Mouse (Mus musculus): Measurements from ENCODE around the gene Chst12. TPM values are rescaled to one million over a fixed set of nuclear protein-coding genes. Genes with fewer than 3 reads are reported as not detected.
"Not testable (repeated sequence)": the region's sequence is repeated elsewhere in the genome, so short reads cannot be mapped to it uniquely, and the experiment has no call there.

The Chst12 gene
- 8.9 and 10.4 TPM in 2 replicates for polyA plus RNA-seq (2015; fragmentation: Nextera tagmentation; extraction: Ambion mirVana)

DNA sequence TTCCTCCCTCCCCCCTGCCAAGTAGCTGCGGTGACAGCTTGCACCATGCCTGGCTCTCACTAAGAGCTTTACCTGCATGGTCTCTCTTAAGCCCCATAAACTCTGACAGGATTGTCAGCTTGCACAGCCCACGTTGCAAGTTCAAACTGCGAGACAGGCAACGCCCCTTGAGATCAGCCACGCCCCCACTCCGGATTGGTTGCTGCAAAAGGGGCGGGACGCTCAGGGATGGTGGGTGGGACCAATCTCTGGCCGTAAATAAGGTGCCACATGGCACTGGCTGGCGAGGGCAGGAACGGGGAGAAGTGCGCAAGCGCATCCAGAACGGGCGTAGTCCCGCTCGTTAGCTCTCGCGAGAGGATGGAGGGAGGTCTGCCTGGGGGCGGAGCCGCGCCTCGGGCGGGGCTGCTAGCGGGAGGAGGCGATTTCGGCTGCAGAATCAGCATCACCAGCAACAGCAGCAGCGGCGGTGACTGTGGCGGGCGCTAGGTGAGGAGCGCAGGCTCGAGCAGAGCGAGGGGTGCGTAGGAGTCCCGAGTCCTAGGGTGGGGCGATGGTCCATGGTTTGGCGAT lies at the start of gene Chst12:
TSS of gene Chst12 (plus strand) at position 343 of the 573 bp plus-strand sequence.
- Histone ChIP-seq H3K27me3 (no peaks in the 10 kb centered on the region), H3K4me2 (peak within 1 kb of the TSS; percentile 84), H3K36me3 (replicated peaks) (no peaks in the 10 kb centered on the region), H3K4me3 (replicated peaks) (peak within 1 kb of the TSS; percentile 61), H3K9ac (peak within 1 kb of the TSS; percentile 44), H3K27ac (replicated peaks) (peak within 1 kb of the TSS; percentile 70), H3K9me3 (replicated peaks) (no peaks in the 10 kb centered on the region), H3K4me1 (replicated peaks) (peaks cover 90% of the 10 kb centered on the region)
- WGBS (ENCODE audit: insufficient replicate concordance) = 0% methylated on average over 38 of the region's 38 CpGs
- ATAC-seq (ENCODE audit: insufficient read depth) = peak; percentile 90

DNA sequence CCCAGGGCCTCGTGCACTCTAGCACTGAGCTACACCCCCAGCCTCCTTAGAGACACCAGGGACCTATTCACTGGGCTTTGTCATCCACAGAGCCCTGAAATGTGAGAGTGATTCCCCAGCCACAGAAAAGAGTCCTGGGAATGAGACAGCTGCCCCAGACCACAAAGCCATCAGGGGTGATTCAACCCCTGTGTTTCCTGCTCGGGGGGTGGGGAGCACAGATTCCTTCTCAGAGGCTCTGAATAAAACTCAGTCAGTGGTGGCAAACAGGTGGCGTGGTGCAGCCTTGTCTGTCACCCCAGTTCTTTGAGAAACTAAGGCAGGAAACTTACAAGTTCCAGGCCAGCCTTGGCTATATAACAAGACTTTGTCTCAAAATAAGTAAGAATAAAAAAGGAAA lies 43.9 kb upstream of the Chst12 start:
- Histone ChIP-seq H3K36me3 (replicated peaks) (no peaks in the 10 kb centered on the region), H3K4me1 (replicated peaks) (no peaks in the 10 kb centered on the region), H3K27ac (replicated peaks) (no peak overlapping the region), H3K9me3 (replicated peaks) (0 out of 2 replicates have a peak, but pooled peaks cover 5% of the 10 kb centered on the region), H3K9ac (no peak overlapping the region), H3K4me2 (no peak overlapping the region), H3K27me3 (no peaks in the 10 kb centered on the region), H3K4me3 (replicated peaks) (no peak overlapping the region)
- 50% methylated on average over 3 of the region's 3 CpGs for WGBS (ENCODE audit: insufficient replicate concordance)
- no peak for ATAC-seq (ENCODE audit: insufficient read depth)

DNA sequence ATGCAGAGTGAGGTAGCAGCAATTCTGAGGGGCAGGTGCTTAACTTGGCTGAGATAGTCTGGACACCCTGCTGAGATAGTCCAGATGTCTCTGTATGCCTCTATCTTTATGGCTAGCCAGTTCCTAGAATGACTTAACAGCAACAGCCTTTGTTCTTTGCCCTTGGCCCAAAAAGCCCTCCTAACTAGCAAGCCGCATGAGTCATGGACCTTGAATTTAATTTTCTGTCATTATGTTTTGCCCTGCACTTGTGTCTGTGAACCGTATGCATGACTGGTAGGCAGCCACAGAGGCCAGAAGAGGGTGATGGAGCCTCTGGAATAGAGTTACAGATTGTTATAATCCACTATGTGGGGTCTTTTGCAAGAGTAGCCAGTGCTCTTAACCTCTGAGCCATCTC lies 42.2 kb upstream of the Chst12 start:
- H3K9me3 ChIP-seq (replicated peaks); ATAC-seq (ENCODE audit: insufficient read depth); H3K4me3 ChIP-seq (replicated peaks); H3K4me2 ChIP-seq; H3K36me3 ChIP-seq (replicated peaks); H3K4me1 ChIP-seq (replicated peaks); H3K9ac ChIP-seq; H3K27ac ChIP-seq (replicated peaks); H3K27me3 ChIP-seq: not testable (repeated sequence)
- WGBS (ENCODE audit: insufficient replicate concordance) = 78% methylated on average over 2 of the region's 2 CpGs

DNA sequence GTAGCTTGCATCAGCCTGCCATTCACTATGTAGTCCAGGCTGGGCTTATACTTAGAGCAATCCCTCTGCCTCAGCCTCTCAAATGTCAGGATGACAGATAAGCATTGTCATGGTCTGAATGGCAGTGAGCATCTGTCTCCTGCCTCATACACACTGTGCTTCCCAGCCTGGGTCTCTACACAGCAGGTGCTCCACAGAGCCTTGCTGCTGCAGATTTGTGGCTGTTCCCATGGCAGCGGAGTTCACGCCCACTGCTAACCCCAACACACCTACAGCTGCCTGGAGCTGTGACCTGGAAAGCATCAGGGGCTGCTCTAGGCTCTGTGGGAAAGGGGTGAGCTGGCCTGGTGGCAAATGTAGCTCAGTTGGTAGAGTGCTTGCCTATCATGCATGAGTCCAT lies 40.4 kb upstream of the Chst12 start:
- no peak overlapping the region for H3K4me3 ChIP-seq (replicated peaks)
- H3K4me1 ChIP-seq (replicated peaks) = no peaks in the 10 kb centered on the region
- 0 out of 2 replicates have a peak, but pooled peaks cover 5% of the 10 kb centered on the region for H3K9me3 ChIP-seq (replicated peaks)
- no peak overlapping the region for H3K4me2 ChIP-seq
- H3K27me3 ChIP-seq = no peaks in the 10 kb centered on the region
- no peak overlapping the region for H3K27ac ChIP-seq (replicated peaks)
- WGBS (ENCODE audit: insufficient replicate concordance) = 73% methylated on average over 2 of the region's 2 CpGs
- H3K9ac ChIP-seq = no peak overlapping the region
- no peaks in the 10 kb centered on the region for H3K36me3 ChIP-seq (replicated peaks)
- ATAC-seq (ENCODE audit: insufficient read depth) = no peak

DNA sequence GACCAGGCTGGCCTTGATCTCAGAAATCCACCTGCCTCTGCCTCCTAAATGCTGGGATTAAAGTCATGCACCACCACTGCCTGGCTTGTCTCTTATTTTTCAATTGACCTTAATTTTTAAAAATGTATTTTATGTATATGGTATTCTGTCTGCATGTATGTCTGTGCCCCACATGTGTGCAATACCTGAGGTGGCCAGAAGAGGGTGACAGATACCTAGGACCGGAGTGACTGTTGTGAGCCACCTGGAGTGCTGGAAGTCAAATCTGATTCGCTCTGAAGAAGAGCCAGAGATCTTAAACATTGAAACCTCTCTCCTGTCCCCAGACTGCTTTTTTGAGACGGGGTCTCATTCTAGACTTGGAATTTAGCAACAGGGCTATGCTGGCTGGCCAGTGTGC lies 33.0 kb upstream of the Chst12 start:
- WGBS (ENCODE audit: insufficient replicate concordance) = 68% methylated on average over 3 of the region's 3 CpGs
- ATAC-seq (ENCODE audit: insufficient read depth) = no peak
- H3K9ac ChIP-seq = no peak overlapping the region

DNA sequence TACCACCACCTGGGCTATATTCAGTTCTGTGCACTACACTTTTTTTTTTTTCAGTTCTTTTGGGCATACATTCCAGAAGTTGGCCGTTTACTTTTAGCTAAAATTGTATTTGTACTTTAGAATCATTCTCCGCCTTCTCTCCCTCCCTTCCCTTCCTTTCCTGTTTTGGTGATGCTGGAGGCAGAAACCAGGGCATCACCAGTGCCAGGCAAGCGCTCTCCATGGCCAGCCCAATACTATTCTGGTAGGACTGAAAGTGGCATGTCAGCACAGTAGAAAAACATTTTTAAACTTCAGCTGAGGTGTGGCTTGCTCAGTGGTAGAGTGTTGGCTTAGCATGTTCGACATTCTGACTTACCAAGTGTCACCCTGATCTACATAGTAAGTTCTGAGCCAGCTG lies 23.9 kb upstream of the Chst12 start:
- H3K4me2 ChIP-seq = no peak overlapping the region
- H3K27me3 ChIP-seq = peaks cover 2% of the 10 kb centered on the region; the same call in 1 of the 2 replicates
- no peak overlapping the region for H3K27ac ChIP-seq (replicated peaks)
- H3K4me1 ChIP-seq (replicated peaks) = no peaks in the 10 kb centered on the region
- WGBS (ENCODE audit: insufficient replicate concordance) = 46% methylated on average over 4 of the region's 4 CpGs
- ATAC-seq (ENCODE audit: insufficient read depth) = no peak
- no peak overlapping the region for H3K9ac ChIP-seq
- H3K4me3 ChIP-seq (replicated peaks) = no peak overlapping the region
- H3K36me3 ChIP-seq (replicated peaks) = no peaks in the 10 kb centered on the region
- H3K9me3 ChIP-seq (replicated peaks) = no peaks in the 10 kb centered on the region

More for the DNA sequence above, 33.0 kb upstream of the Chst12 start:
- H3K27ac ChIP-seq (replicated peaks) = no peak overlapping the region
- H3K27me3 ChIP-seq = no peaks in the 10 kb centered on the region
- H3K36me3 ChIP-seq (replicated peaks) = no peaks in the 10 kb centered on the region
- H3K4me2 ChIP-seq = no peak overlapping the region
- H3K9me3 ChIP-seq (replicated peaks) = no peaks in the 10 kb centered on the region
- H3K4me3 ChIP-seq (replicated peaks) = no peak overlapping the region
- H3K4me1 ChIP-seq (replicated peaks) = no peaks in the 10 kb centered on the region

DNA sequence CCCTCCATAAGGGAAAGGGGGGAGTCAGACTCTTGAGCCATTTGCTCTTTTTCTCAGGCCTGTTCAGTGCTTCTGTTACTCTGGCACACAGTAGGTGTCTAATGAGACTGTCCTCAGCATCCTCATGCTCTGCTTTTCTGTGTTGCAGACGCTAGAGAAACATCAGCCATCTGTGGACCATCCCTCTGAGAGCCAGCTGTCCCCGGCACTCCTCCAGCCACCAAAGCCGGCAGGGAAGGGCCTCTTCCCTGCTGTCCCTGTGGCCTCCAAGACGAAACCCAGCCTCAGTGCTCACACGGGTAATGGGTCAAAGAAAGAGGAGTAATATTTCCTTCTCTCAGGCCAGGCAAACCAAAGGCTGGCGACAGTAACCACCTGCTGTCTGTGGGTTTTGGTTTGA lies 14.2 kb upstream of the Chst12 start:
- ATAC-seq (ENCODE audit: insufficient read depth) = no peak
- H3K27ac ChIP-seq (replicated peaks) = no peak overlapping the region
- H3K36me3 ChIP-seq (replicated peaks) = no peaks in the 10 kb centered on the region
- 61% methylated on average over 6 of the region's 6 CpGs for WGBS (ENCODE audit: insufficient replicate concordance)
- no peaks in the 10 kb centered on the region for H3K9me3 ChIP-seq (replicated peaks)
- H3K4me3 ChIP-seq (replicated peaks) = no peak overlapping the region
- H3K27me3 ChIP-seq = peaks cover 14% of the 10 kb centered on the region
- no peak overlapping the region for H3K9ac ChIP-seq
- no peaks in the 10 kb centered on the region; the same call in 1 of the 2 replicates for H3K4me1 ChIP-seq (replicated peaks)
- H3K4me2 ChIP-seq = no peak overlapping the region

DNA sequence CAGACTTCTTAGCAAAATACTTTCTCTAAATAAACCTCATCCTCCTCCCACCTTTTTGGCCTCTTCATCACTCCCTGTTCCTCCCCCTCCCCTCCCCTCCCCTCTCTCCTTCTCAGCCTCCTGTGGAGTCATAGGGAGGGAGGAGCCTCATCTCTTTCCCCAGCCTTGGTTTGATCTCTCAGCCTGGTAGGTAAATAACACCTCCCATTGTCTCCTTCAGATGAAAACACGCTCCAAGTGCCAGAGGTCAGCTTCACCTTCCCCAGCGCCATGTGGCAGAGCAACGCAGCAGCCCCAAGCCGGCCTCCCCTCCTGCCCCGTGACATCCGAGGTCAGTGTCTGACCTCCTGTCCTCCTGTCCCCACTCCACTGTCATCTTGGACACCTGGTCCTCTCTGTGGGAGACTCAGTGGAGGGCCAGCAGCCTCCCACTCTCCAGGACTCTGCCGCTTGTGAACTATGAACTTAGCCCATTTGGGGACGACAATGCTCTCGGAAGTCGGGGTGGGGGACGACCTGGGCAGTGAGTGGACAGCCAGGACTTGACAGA lies 12.6 kb upstream of the Chst12 start:
- Histone ChIP-seq H3K4me2 (peak overlapping the region; percentile 13; the same call in 1 of the 2 replicates), H3K36me3 (replicated peaks) (no peaks in the 10 kb centered on the region), H3K9ac (no peak overlapping the region), H3K9me3 (replicated peaks) (no peaks in the 10 kb centered on the region), H3K27ac (replicated peaks) (no peak overlapping the region), H3K4me1 (replicated peaks) (no peaks in the 10 kb centered on the region; the same call in 1 of the 2 replicates), H3K27me3 (peaks cover 4% of the 10 kb centered on the region), H3K4me3 (replicated peaks) (no peak overlapping the region)
- WGBS (ENCODE audit: insufficient replicate concordance) = 29% methylated on average over 11 of the region's 11 CpGs
- ATAC-seq (ENCODE audit: insufficient read depth) = no peak

DNA sequence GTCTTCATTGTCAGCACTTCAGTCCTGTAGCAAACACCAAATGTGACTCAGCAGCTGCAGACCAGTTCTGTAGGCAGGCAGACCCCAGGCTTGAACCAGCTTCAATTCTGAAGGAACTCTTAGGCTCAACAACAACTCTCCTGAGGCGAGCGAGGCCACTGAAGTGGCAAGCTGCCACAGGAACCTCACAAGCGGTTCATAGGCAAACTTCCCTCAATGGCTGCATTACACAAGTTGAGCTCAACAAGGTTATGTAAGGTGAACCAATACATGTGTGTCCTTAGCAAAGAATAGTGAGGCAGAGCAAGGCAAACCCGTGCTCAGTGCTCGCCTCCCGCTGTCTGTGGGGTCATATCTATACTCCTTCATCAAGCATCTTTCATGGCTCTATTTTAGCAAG lies 7.2 kb upstream of the Chst12 start:
- WGBS (ENCODE audit: insufficient replicate concordance) = 67% methylated on average over 6 of the region's 6 CpGs
- no peaks in the 10 kb centered on the region for H3K36me3 ChIP-seq (replicated peaks)
- ATAC-seq (ENCODE audit: insufficient read depth) = no peak
- H3K4me2 ChIP-seq = no peak overlapping the region
- no peak overlapping the region for H3K27ac ChIP-seq (replicated peaks)
- H3K9me3 ChIP-seq (replicated peaks) = no peaks in the 10 kb centered on the region
- H3K27me3 ChIP-seq = no peaks in the 10 kb centered on the region; the same call in 1 of the 2 replicates
- no peak overlapping the region for H3K9ac ChIP-seq
- no peak overlapping the region for H3K4me3 ChIP-seq (replicated peaks)
- peaks cover 27% of the 10 kb centered on the region for H3K4me1 ChIP-seq (replicated peaks)

DNA sequence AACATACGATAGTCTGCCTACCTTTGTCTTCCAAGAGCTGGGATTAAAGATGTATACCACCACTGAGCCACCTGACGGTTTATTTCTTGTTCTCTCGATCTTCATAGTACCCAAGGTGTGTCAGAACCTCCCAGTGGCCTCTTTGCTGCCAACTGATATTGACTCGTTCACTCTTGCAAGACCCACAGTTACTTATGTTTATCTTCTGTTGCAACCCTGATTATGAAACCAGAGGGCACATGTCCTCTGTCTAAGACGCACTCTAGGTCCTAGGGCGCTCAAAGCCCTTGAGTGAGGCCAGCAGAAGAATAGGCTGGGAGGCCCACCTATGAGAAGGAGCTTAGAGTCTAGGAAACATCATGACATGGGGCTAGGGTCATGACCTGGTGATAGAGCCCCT lies 4.6 kb upstream of the Chst12 start:
- peaks cover 45% of the 10 kb centered on the region for H3K4me1 ChIP-seq (replicated peaks)
- ATAC-seq (ENCODE audit: insufficient read depth) = no peak

DNA sequence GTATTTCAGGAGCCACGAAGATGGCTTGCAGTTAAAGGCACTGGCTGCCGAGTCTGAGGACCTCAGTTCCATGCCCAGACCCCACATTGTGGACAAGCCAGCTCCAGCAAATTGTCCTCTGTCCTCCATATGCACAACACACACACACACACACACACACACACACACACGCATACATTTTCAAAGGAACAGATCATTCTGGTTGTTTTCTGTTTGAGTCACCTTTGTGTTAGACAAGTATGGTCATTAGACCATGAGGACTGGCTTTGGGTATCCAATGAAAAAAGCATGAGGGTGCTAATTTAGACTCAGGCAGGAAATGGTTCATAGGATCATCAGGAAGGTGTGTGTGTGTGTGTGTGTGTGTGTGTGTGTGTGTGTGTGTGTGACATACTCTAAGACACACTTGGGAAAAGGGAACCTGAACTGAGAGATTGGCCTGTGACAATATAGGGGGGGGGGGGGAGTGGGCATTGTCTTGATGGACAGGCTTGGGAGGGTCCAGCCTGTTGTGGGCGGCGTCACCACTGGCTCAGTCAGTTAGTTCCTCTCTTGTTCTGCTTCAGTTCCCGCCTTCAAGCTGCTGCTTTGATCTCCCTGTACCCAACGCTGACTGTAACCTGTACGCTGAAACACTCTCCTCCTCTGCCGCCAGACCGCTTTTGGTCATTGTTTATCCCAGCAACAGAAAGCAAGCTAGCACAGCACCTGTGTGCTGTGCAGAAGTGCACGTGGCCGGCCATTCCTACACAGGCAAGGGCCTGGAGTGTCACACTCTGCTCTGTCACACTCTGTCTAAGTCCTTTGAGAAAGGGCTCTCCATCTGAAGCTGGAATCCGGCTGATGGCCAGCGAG lies 3.1 kb upstream of the Chst12 start:
- Histone ChIP-seq H3K4me1 (replicated peaks) (peaks cover 60% of the 10 kb centered on the region), H3K9ac (peak overlapping the region; percentile 32), H3K4me2 (peak overlapping the region; percentile 70), H3K27me3 (no peaks in the 10 kb centered on the region), H3K4me3 (replicated peaks) (peak overlapping the region; percentile 36), H3K27ac (replicated peaks) (peak overlapping the region; percentile 68), H3K36me3 (replicated peaks) (no peaks in the 10 kb centered on the region), H3K9me3 (replicated peaks) (no peaks in the 10 kb centered on the region)
- WGBS (ENCODE audit: insufficient replicate concordance) = 13% methylated on average over 14 of the region's 14 CpGs
- no peak for ATAC-seq (ENCODE audit: insufficient read depth)

More for the DNA sequence above, 4.6 kb upstream of the Chst12 start:
- Histone ChIP-seq H3K4me2 (no peak overlapping the region), H3K27me3 (no peaks in the 10 kb centered on the region), H3K9ac (no peak overlapping the region), H3K4me3 (replicated peaks) (no peak overlapping the region), H3K27ac (replicated peaks) (0 out of 2 replicates have a peak overlapping the region, but pooled peaks have one; percentile 45), H3K36me3 (replicated peaks) (no peaks in the 10 kb centered on the region), H3K9me3 (replicated peaks) (no peaks in the 10 kb centered on the region)
- WGBS (ENCODE audit: insufficient replicate concordance) = 22% methylated on average over 6 of the region's 6 CpGs
